Mouse (Mus musculus) limb, embryonic 11.5 days (tissue): ENCODE measurements at regions not wholly inside any gene's neighbourhood (a gene's known extent, or its start where the extent isn't known, plus 50 kb on each side); places are given as distances from the start of the nearest gene placed in this dataset.

ENCODE experiments used
- ATAC-seq: fragments of 200-750 bp; cut with Nextera tagmentation; 2 replicates; pipeline ENCODE4 v1.8.0; 2017; ENCODE audit warnings: low read depth; ENCODE audit not compliant: insufficient number of reproducible peaks, low FRiP score, low TSS enrichment
- DNase-seq: peaks from one replicate; pipeline ENCODE4 v3.0.0-alpha.2; 2015; ENCODE audit warnings: low spot score
- H3K27ac ChIP-seq: fragments of 300-500 bp; sonication (generic); replicated peaks from 2 replicates; pipeline ENCODE4 v1.5.1; 2014; ENCODE audit warnings: low read depth, mild to moderate bottlenecking, low read length
- H3K27me3 ChIP-seq: fragments of 300-500 bp; sonication (generic); 2 replicates; pipeline ENCODE4 v1.6.1; 2014; ENCODE audit warnings: mild to moderate bottlenecking, low read length, mixed read lengths; ENCODE audit not compliant: control insufficient read depth, insufficient read depth
- H3K36me3 ChIP-seq: fragments of 300-500 bp; sonication (generic); 2 replicates; pipeline ENCODE4 v1.6.1; 2014; ENCODE audit warnings: mild to moderate bottlenecking, low read length, moderate library complexity, mixed read lengths; ENCODE audit not compliant: control insufficient read depth, insufficient read depth
- H3K4me1 ChIP-seq: fragments of 300-500 bp; sonication (generic); 2 replicates; pipeline ENCODE4 v1.6.1; 2014; ENCODE audit warnings: low read length, mixed read lengths; ENCODE audit not compliant: control insufficient read depth, insufficient read depth
- H3K4me2 ChIP-seq: fragments of 300-500 bp; sonication (generic); 2 replicates; pipeline ENCODE4 v1.6.1; 2014; ENCODE audit warnings: low read depth, mild to moderate bottlenecking, moderate library complexity; ENCODE audit not compliant: severe bottlenecking
- H3K4me3 ChIP-seq: fragments of 300-500 bp; sonication (generic); 2 replicates; pipeline ENCODE4 v1.5.1; 2014; ENCODE audit warnings: low read depth, low read length
- H3K9ac ChIP-seq: fragments of 300-500 bp; sonication (generic); 2 replicates; pipeline ENCODE4 v1.6.1; 2014; ENCODE audit warnings: mild to moderate bottlenecking, low read length
- H3K9me3 ChIP-seq: fragments of 300-500 bp; sonication (generic); 2 replicates; pipeline ENCODE4 v1.6.1; 2016; ENCODE audit warnings: low read length; ENCODE audit not compliant: control insufficient read depth
- WGBS: fragments of 180-500 bp; shearing (Covaris S2); extraction: QIAGEN DNeasy Blood & Tissue Kit; methylation state at CpG from one replicate; pipeline ENCODE4 v1.1.7; 2014; 5-methylcytosine and 5-hydroxymethylcytosine counted together

DNA sequence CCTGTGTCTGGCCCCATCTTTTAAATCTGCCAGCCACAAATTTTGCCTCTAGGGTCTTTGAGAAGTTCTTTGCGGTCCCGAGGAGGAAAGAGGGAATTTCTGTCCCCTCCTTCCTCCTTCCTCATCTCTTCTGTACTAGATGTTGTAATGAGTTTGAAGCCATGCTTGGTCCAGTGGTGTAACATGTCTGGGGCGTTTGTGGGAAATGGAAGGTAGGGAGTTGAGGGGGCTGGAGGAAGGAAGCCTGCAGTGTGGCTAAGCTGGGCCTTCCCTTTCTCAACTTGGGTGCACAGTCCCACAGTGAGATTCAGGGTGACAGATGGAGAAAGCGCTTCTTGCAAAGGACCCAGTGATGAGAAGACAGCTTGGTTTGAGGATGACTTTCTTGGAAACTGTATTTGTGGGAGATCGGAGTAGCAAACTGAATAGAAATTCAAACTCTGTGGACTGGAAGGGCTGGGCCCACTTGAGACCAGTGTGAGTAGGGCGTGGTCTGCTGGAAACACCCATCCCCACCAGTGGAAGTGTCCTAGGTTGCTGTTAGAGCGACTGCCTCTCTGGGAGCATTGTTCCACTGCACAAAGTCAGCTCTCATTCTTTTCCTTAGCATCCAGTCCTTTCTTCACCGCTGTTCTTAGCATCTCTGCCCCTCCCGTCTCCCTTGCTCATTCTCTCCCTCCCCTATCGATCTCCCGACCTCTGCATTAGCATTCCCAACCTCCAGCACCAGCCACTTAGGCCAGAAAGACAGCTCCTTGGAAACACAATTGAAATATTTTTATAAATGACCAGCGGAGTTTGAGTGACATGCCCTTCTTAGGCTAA is 162.5 kb upstream of the 4931429L15Rik start:
- Histone ChIP-seq H3K9ac (no peak overlapping the region), H3K27ac (no peak overlapping the region), H3K36me3 (no peaks in the 10 kb centered on the region), H3K9me3 (no peaks in the 10 kb centered on the region), H3K4me2 (no peak overlapping the region), H3K4me1 (peaks cover 6% of the 10 kb centered on the region), H3K27me3 (no peaks in the 10 kb centered on the region), H3K4me3 (no peak overlapping the region)
- ATAC-seq (no peak), DNase-seq (no peak)
- WGBS = 66% methylated on average over 12 of the region's 12 CpGs

DNA sequence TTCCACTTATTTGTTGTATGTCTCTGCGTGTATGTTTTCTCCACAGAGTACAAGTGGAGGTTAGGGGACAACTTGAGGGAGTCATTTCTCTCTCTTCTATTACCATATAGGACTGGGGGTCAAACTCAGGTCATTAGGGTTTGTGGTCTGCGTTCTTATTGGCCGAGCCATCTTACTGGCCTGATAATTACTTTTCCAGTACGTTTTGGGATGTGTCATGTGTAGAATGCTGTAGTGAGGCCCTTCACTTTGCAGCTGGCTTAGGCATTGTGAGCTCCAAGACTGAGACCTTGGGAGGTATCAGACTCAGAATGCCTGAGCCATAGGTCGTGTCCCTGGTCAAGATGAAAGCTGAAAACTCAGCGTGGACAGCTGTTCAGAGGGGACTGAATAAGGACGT is 161.7 kb upstream of the 4931429L15Rik start:
- Histone ChIP-seq H3K4me1 (peaks cover 6% of the 10 kb centered on the region), H3K9me3 (no peaks in the 10 kb centered on the region), H3K27me3 (no peaks in the 10 kb centered on the region), H3K27ac (no peak overlapping the region), H3K4me2 (no peak overlapping the region), H3K36me3 (no peaks in the 10 kb centered on the region), H3K4me3 (no peak overlapping the region), H3K9ac (no peak overlapping the region)
- DNase-seq (no peak), ATAC-seq (no peak)
- WGBS = 48% methylated on average over 7 of the region's 7 CpGs

DNA sequence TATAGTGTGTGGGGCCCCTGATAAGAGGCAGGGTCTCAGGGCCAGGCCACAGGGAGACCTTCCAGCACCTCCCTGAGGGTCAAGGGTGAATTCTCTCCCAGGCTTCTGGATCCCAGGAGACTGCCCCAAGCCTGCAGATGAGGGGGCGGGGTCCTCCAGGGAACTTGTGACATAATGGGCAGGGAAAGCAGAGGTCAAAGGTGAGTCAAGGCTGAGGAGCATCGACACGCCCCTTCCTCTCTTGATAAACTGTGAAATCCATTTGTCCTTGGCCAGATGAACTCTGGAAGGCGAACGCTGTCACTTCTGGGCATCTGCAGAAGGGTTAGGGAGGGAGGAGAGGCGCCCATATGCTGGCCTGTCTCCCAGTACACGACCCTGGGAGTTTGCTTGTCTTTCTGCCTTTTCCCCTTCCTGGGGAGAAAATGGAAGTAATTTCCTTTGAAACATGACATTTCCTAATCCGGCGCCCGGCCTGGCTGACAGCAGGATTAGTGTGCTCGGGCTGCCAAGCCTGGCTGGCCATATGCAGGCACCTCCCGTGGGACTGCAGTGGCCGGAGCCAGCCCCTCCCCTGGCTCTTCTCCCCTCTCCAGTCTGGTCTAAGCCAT is 160.4 kb upstream of the 4931429L15Rik start:
- no peak overlapping the region for H3K4me2 ChIP-seq
- no peak for ATAC-seq
- no peak overlapping the region for H3K27ac ChIP-seq
- H3K4me3 ChIP-seq = no peak overlapping the region
- H3K4me1 ChIP-seq = peaks cover 6% of the 10 kb centered on the region
- H3K36me3 ChIP-seq = no peaks in the 10 kb centered on the region
- no peak overlapping the region for H3K9ac ChIP-seq
- H3K9me3 ChIP-seq = no peaks in the 10 kb centered on the region
- 9% methylated on average over 13 of the region's 13 CpGs for WGBS
- no peak for DNase-seq
- no peaks in the 10 kb centered on the region for H3K27me3 ChIP-seq

DNA sequence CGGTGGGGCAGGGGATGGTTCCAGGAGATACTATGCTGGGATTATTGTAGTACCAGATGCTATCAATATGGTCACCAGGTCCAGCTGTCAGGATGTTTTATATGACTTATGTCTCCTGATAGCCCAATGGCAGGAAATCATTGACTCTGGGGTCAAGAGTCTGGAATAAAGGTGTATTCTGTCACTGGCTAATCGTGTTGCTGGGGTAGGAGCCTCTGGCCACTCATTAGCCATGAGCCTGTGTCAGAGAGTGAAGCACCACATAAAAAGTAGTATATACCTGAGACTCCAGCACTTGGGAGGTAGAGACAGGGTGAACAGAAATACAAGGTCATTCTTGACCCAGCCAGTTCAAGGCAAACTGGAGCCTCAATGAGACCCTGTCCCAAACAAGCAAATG is 158.8 kb upstream of the 4931429L15Rik start:
- Histone ChIP-seq H3K9ac (no peak overlapping the region), H3K27me3 (no peaks in the 10 kb centered on the region)
- DNase-seq = no peak

DNA sequence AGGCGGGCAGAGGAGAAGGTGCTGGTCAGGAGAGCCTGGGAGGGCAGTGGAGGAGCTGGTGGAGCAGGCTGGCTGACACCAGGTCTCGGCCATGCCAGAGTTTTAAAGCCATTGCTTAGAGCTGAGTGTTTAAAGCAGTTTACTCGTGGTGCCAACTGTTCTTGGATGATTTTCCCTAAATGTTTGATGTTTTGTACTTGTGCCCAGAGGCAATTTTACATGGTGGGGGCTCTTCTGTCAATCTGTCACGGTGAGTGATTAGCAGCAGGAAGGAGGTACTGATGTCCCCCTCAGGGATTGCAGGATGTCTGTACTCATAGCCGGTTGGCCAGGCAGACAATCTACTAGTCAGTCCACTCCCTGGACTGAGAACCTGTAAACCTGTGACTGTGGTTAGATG is 156.7 kb upstream of the 4931429L15Rik start:
- H3K9me3 ChIP-seq = no peaks in the 10 kb centered on the region
- no peak for ATAC-seq
- H3K27ac ChIP-seq = no peak overlapping the region
- H3K36me3 ChIP-seq = no peaks in the 10 kb centered on the region
- no peak overlapping the region for H3K4me3 ChIP-seq
- 66% methylated on average over 5 of the region's 5 CpGs for WGBS
- peaks cover 6% of the 10 kb centered on the region for H3K4me1 ChIP-seq
- DNase-seq = no peak
- H3K4me2 ChIP-seq = no peak overlapping the region
- no peak overlapping the region for H3K9ac ChIP-seq
- H3K27me3 ChIP-seq = no peaks in the 10 kb centered on the region

More for the DNA sequence above, 158.8 kb upstream of the 4931429L15Rik start:
- H3K9me3 ChIP-seq = no peaks in the 10 kb centered on the region
- H3K4me2 ChIP-seq = no peak overlapping the region
- 44% methylated on average over 2 of the region's 2 CpGs for WGBS
- no peaks in the 10 kb centered on the region for H3K36me3 ChIP-seq
- H3K4me1 ChIP-seq = peaks cover 6% of the 10 kb centered on the region
- no peak for ATAC-seq
- no peak overlapping the region for H3K27ac ChIP-seq
- H3K4me3 ChIP-seq = no peak overlapping the region

DNA sequence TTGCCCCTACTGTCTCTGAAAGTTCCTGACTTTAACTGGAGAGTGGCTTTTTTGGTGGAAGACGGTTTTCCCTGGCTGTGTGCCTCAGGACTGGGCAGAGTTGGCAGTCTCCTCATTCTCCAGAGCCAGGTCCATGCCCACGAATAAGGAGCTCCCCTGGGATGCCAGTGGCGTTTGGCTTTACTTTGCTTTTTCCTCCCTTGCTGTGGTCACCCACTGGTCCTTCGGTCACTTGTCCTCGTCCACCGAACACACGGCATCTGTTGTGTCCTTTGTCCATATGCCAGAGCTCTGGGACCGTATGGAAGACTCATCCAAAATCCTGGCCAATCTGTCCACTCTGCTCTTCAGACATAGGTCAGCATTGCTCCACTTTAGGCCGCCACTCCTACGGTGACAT is 153.9 kb upstream of the 4931429L15Rik start:
- Histone ChIP-seq H3K9me3 (no peaks in the 10 kb centered on the region), H3K36me3 (no peaks in the 10 kb centered on the region), H3K27me3 (no peaks in the 10 kb centered on the region), H3K27ac (no peak overlapping the region), H3K4me1 (0 out of 2 replicates have a peak, but pooled peaks cover 4% of the 10 kb centered on the region), H3K4me3 (no peak overlapping the region), H3K9ac (no peak overlapping the region), H3K4me2 (no peak overlapping the region)
- DNase-seq = no peak
- WGBS = 86% methylated on average over 10 of the region's 10 CpGs
- no peak for ATAC-seq

DNA sequence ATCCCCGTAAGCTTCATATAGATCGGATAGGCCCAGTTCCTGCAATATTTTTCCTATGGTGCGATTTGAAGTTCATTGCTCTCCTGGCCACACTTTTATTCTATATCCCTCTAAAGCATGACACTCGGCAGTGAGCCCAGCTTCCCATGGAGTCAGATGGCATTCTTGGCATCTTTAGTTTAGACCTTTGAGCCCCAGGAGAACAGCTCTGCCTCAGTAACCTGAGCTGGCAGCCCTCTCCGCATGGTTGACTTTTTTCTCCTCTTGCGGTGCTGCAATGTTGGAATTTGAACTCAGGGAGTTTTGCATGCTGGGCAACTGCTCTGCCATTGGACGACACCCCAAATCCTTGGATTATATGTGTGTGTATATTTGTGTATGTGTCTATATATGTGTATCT is 149.7 kb upstream of the 4931429L15Rik start:
- H3K4me1 ChIP-seq = 0 out of 2 replicates have a peak, but pooled peaks cover 4% of the 10 kb centered on the region
- no peak overlapping the region for H3K4me2 ChIP-seq
- DNase-seq (no peak), ATAC-seq (no peak)
- no peak overlapping the region for H3K4me3 ChIP-seq
- H3K36me3 ChIP-seq = no peaks in the 10 kb centered on the region
- no peak overlapping the region for H3K27ac ChIP-seq
- no peaks in the 10 kb centered on the region for H3K27me3 ChIP-seq
- H3K9me3 ChIP-seq = no peaks in the 10 kb centered on the region
- H3K9ac ChIP-seq = no peak overlapping the region
- WGBS = 77% methylated on average over 7 of the region's 7 CpGs

DNA sequence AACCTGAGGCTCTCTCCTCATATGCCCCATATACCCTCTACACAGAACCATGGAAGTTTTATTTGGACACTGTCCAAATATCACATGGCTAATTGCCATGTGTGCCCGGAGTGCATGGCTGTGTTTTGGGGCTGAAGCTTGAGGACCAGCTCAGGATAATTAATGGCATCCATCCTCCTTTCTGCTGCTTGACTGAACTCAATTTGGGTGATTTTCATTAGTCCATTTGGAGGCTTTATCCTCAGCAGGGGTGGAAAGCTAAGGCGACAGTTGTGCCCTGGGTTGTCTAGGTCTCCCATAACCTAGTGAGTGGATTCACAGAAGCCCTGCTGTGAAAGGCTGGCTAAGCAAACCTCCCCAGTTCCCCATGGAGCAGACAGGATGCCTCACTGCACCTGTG is 148.5 kb upstream of the 4931429L15Rik start:
- Histone ChIP-seq H3K4me1 (0 out of 2 replicates have a peak, but pooled peaks cover 4% of the 10 kb centered on the region), H3K36me3 (no peaks in the 10 kb centered on the region), H3K27me3 (no peaks in the 10 kb centered on the region), H3K27ac (no peak overlapping the region), H3K9ac (no peak overlapping the region), H3K4me3 (no peak overlapping the region), H3K4me2 (no peak overlapping the region), H3K9me3 (no peaks in the 10 kb centered on the region)
- WGBS = 36% methylated on average over 2 of the region's 2 CpGs
- DNase-seq (no peak), ATAC-seq (no peak)
